Mouse (Mus musculus): ENCODE results near the gene Trpc5os. TPM values are rescaled to one million over a fixed set of nuclear protein-coding genes. Genes with fewer than 3 reads are reported as not detected.

The Trpc5os gene
- not detected for total RNA-seq (2022)

- no peak for DNase-seq (ENCODE audit: low spot score in 2 of 2)
Observed at GRCm38 (mm10) chrX:144456281-144456680, at the start of gene Trpc5os. TSS of gene Trpc5os (plus strand) at chrX:144456581.

GRCm38 (mm10) chrX:144408036-144408435 is 48.3 kb upstream of the Trpc5os start:
- no peak for DNase-seq (ENCODE audit: low spot score in 2 of 2)

DNA sequence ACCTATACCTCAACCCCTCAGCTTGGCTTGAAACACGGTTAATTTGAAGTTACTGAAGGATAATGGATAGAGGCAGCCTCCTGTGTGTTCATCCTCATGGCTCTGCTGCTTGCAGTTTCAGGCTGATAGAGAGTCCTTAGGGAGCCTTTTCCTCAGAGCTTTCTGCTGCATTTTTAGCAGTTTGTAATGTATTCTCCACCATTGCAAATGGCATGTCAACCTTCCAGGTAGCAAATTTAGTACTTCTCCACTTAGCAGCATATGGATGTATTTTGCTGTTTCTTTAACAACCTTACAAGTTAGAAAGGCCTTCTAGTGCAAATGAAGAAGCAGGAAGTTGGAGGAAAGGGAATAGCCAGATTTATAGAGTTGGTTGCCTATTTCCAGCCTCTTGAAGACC is 36.1 kb upstream of the Trpc5os start:
- DNase-seq (ENCODE audit: low spot score in 2 of 2) = no peak

GRCm38 (mm10) chrX:144421091-144421490 is 35.3 kb upstream of the Trpc5os start:
- DNase-seq (ENCODE audit: low spot score in 2 of 2) = no peak

DNA sequence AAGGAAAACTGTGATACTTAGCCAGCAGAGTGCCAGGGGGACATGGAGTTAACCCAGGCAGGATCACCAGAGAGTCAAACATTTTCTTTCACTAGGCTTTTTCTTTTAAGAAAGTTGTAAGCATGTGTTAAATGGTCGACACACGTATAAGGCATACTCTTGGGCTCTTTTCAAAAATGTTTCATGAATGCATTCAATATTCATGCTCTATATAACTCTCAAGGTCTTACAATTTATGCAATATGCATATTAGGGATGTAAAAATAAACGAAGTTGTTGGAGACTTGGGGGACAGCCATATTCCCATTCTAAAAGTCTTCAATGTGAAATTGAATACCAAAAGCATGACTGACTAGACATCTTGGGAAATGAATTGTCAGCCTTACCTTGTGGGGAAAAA is 32.5 kb upstream of the Trpc5os start:
- DNase-seq (ENCODE audit: low spot score in 2 of 2) = no peak

DNA sequence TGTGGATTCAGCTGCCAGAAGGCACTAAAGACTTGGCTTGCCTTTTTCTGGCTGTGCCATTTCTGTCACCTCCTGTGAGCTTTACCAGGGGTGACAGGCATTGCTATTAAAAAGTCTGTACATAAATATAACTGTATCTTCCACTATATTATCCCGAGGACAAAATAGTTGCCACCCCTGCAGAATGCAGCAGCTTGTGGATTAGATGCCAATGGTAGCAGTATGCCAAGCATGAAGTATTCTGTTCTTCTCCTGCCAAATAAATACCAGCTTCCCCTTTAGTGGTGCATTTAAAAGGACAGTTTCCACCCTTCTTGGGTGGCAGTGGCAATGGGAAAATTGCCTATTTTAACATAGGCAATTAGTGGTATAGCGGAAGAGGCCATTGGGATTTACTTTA is 8.0 kb downstream of the Trpc5os start:
- no peak for DNase-seq (ENCODE audit: low spot score in 2 of 2)

- DNase-seq (ENCODE audit: low spot score in 2 of 2) = no peak
Observed at GRCm38 (mm10) chrX:144491394-144491793, 35.0 kb downstream of the Trpc5os start.

DNA sequence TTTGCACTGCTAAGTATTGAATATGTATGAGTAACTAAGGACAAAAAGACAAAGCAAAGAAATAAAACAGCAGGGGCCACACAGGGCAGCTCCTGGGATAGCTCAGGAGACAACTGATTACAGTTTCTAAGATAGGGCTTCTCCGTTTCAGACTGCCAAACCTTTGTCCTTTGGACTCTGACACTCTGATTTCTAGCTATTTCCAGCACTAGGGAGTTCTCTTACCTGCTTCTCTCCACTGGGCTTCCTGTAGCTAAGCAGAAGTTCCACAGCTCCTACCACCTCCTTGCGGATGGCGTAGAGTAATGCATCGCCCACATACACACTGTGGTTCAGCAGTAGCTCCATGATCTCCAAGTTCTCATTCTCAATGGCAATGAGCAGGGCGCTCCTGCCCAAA is 66.9 kb downstream of the Trpc5os start:
- no peak for DNase-seq (ENCODE audit: low spot score in 2 of 2)

GRCm38 (mm10) chrX:144526042-144526441 is 69.7 kb downstream of the Trpc5os start:
- no peak for DNase-seq (ENCODE audit: low spot score in 2 of 2)

Other genes with a start within 250 kb of the Trpc5os start
- gene Alg13, start 138.8 kb upstream of the Trpc5os start, total RNA-seq (2022) = 10 to 100 TPM in 2 of 4 experiments, 1 to 10 TPM in 2; 9.0 to 16.3 (median 11.9) TPM
- gene Trpc5, start 231.6 kb downstream of the Trpc5os start, total RNA-seq (2022) = 10 to 100 TPM; 27.7 to 31.3 (median 29.5) TPM
- gene Rtl4, start 232.3 kb downstream of the Trpc5os start, total RNA-seq (2022) = 1 to 10 TPM; 2.6 to 3.6 (median 3.2) TPM

All from layer of hippocampus, adult 8-10 months (tissue).